Mouse (Mus musculus): ENCODE results near the gene Vmn1r19. TPM values are rescaled to one million over a fixed set of nuclear protein-coding genes. Genes with fewer than 3 reads are reported as not detected.

Gene Vmn1r19
- total and polyA plus RNA-seq, 3 experiments, result not detected

DNA sequence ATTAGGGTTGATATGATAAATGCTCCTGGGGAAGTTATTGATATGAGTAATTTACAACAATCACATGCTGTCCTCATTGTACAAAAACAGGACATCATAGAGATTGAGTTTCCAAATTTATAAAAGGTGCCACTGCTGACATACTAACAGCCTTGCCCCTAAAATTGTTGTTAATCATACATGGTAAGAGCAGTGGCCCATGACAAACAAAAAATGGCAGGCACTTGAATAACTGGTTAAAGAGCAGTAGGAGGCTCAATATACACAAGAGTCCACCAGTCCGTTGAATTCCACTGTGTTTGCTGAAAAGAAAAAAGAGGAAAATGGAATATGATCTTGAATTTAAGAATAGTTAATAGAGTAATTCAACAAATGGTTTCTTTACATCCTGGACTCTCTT, 36.1 kb upstream of the Vmn1r19 start:
- Histone ChIP-seq H3K27me3 (replicated peaks) (no peaks in the 10 kb centered on the region), H3K4me3 (replicated peaks in 1 of 3; ENCODE audit: low read depth in 2 of 3, low read length in 2 of 3, poor library complexity in 1 of 3) (no peak overlapping the region), H3K79me2 (replicated peaks; ENCODE audit: control insufficient read depth, extremely low read depth, insufficient read depth, poor library complexity, severe bottlenecking) (no peaks in the 10 kb centered on the region), H3K4me1 (ENCODE audit: control insufficient read depth in 1 of 2, insufficient read depth in 2 of 2) (no peaks in the 10 kb centered on the region), H3K36me3 (replicated peaks in 1 of 2; ENCODE audit: control insufficient read depth in 1 of 2, insufficient read depth in 1 of 2, low read length in 1 of 2) (no peaks in the 10 kb centered on the region), H3K9ac (ENCODE audit: insufficient read depth, low read depth) (no peak overlapping the region), H3K4me2 (ENCODE audit: insufficient read depth, low read depth, poor library complexity, severe bottlenecking) (no peak overlapping the region), H3K27ac (ENCODE audit: insufficient read depth, low read depth) (no peak overlapping the region), H3K9me3 (replicated peaks; ENCODE audit: low read length) (no peaks in the 10 kb centered on the region)
- in situ Hi-C loops (cut with MboI; ENCODE audit: low pct_ligation_motif_present, low pct_unique_long_range_greater_than_20kb, low sequenced_read_pairs) (no loop called here), dilution Hi-C loops (cut with MboI; ENCODE audit: extremely low pct_ligation_motif_present, extremely low pct_unique_long_range_greater_than_20kb, low sequenced_read_pairs) (no loop called here)
- no peak for DNase-seq (ENCODE audit: extremely low read depth)
- TF ChIP-seq PAX5 (IDR thresholded peaks at IDR 0.05; ENCODE audit: low read length) (no peak), ZC3H11A (IDR thresholded peaks at IDR 0.05; ENCODE audit: low read depth, low read length) (no peak), RCOR1 (conservative IDR thresholded peaks at IDR 0.05; ENCODE audit: low read depth, low read length) (no peak), EP300 (IDR thresholded peaks at IDR 0.05; ENCODE audit: low read length) (no peak), MEF2A (IDR thresholded peaks at IDR 0.05; ENCODE audit: borderline replicate concordance, low read depth, low read length) (no peak), POLR2AphosphoS2 (IDR thresholded peaks at IDR 0.05; ENCODE audit: low read depth, low read length) (no peak), ETS1 (conservative IDR thresholded peaks at IDR 0.05; ENCODE audit: low read depth, low read length) (no peak), SMC3 (IDR thresholded peaks at IDR 0.05; ENCODE audit: low read depth, low read length) (no peak), NRF1 (IDR thresholded peaks at IDR 0.05; ENCODE audit: low read depth, low read length) (no peak), ZNF384 (IDR thresholded peaks at IDR 0.05; ENCODE audit: low read depth, low read length) (no peak), GABPA (IDR thresholded peaks at IDR 0.05; ENCODE audit: insufficient replicate concordance, low read depth, low read length) (no peak), CHD1 (IDR thresholded peaks at IDR 0.05; ENCODE audit: low read depth, low read length) (no peak), ZMIZ1 (IDR thresholded peaks at IDR 0.05; ENCODE audit: low read depth, low read length) (no peak), CTCF (conservative IDR thresholded peaks at IDR 0.05 in 1 of 2, IDR thresholded peaks at IDR 0.05 in 1 of 2; ENCODE audit: low read depth in 2 of 2, low read length in 2 of 2) (no peak), NELFE (IDR thresholded peaks at IDR 0.05; ENCODE audit: low read depth, low read length) (no peak), RAD21 (IDR thresholded peaks at IDR 0.05; ENCODE audit: low read depth, low read length) (no peak), MAX (IDR thresholded peaks at IDR 0.05; ENCODE audit: low read length) (no peak)

DNA sequence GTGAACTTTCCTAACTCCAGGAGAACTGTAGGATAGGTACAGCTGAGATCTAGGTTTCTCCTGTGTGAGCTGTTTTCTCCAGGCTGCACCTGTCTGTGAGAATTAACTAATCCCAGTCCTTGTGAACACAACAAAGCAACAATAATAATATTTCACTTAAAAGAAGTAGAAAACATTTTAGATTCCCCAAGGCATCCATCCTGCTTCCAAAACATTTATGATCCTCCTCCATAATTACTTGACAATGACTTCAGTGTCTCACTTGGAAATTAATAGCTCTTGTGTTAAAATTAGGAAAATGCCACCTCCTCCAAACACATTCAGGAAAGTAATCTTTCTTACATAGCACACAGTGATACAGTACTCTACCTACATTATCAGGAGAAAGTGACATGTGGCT, 7.9 kb upstream of the Vmn1r19 start, which contains the start of gene Vmn1r18:
Gene Vmn1r18, minus strand, starts transcription at position 101 of the 400 bp plus-strand sequence.
- dilution Hi-C loops (cut with MboI; ENCODE audit: extremely low pct_ligation_motif_present, extremely low pct_unique_long_range_greater_than_20kb, low sequenced_read_pairs) (no loop called here), in situ Hi-C loops (cut with MboI; ENCODE audit: low pct_ligation_motif_present, low pct_unique_long_range_greater_than_20kb, low sequenced_read_pairs) (no loop called here)
- no peak for DNase-seq (ENCODE audit: extremely low read depth)
- no peak within 1 kb of the TSS for H3K4me3 ChIP-seq (replicated peaks in 1 of 3; ENCODE audit: low read depth in 2 of 3, low read length in 2 of 3, poor library complexity in 1 of 3)
- H3K79me2 ChIP-seq (replicated peaks; ENCODE audit: control insufficient read depth, extremely low read depth, insufficient read depth, poor library complexity, severe bottlenecking), result no peaks in the 10 kb centered on the region
- H3K9me3 ChIP-seq (replicated peaks; ENCODE audit: low read length), result no peaks in the 10 kb centered on the region
- H3K4me1 ChIP-seq (ENCODE audit: control insufficient read depth in 1 of 2, insufficient read depth in 2 of 2), result no peaks in the 10 kb centered on the region
- no peak within 1 kb of the TSS for H3K9ac ChIP-seq (ENCODE audit: insufficient read depth, low read depth)
- no peak within 1 kb of the TSS for H3K27ac ChIP-seq (ENCODE audit: insufficient read depth, low read depth)
- TF ChIP-seq JUND (conservative IDR thresholded peaks at IDR 0.05; ENCODE audit: low read depth, low read length), result no peak
- TF ChIP-seq PAX5 (IDR thresholded peaks at IDR 0.05; ENCODE audit: low read length), result no peak
- no peak for TF ChIP-seq RCOR1 (conservative IDR thresholded peaks at IDR 0.05; ENCODE audit: low read depth, low read length)
- no peaks in the 10 kb centered on the region for H3K36me3 ChIP-seq (replicated peaks in 1 of 2; ENCODE audit: control insufficient read depth in 1 of 2, insufficient read depth in 1 of 2, low read length in 1 of 2)
- H3K27me3 ChIP-seq (replicated peaks), result no peaks in the 10 kb centered on the region
- H3K4me2 ChIP-seq (ENCODE audit: insufficient read depth, low read depth, poor library complexity, severe bottlenecking), result no peak within 1 kb of the TSS

Measured in CH12.LX (cell line).